Mouse (Mus musculus) kidney, embryonic 16.5 days (tissue): ENCODE measurements around the gene Gm11567. TPM values are rescaled to one million over a fixed set of nuclear protein-coding genes. Genes with fewer than 3 reads are reported as not detected.

Experiments
- ATAC-seq: fragments of 200-750 bp; cut with Nextera tagmentation; 2 replicates; pipeline ENCODE4 v1.8.0; 2017; ENCODE audit warnings: moderate TSS enrichment; ENCODE audit not compliant: low FRiP score, low TSS enrichment
- H3K27ac ChIP-seq: fragments of 300-500 bp; sonication (generic); 2 replicates; pipeline ENCODE4 v1.5.1; 2014; ENCODE audit warnings: low read length
- H3K27me3 ChIP-seq: fragments of 300-500 bp; sonication (generic); 2 replicates; pipeline ENCODE4 v1.6.1; 2014; ENCODE audit warnings: low read length, control low read depth, mixed read lengths; ENCODE audit not compliant: insufficient read depth
- H3K36me3 ChIP-seq: fragments of 300-500 bp; sonication (generic); 2 replicates; pipeline ENCODE4 v1.6.1; 2014; ENCODE audit warnings: low read length, control low read depth, mixed read lengths; ENCODE audit not compliant: insufficient read depth
- H3K4me1 ChIP-seq: fragments of 300-500 bp; sonication (generic); 2 replicates; pipeline ENCODE4 v1.6.1; 2014; ENCODE audit warnings: low read length, control low read depth, mixed read lengths; ENCODE audit not compliant: insufficient read depth
- H3K4me2 ChIP-seq: fragments of 300-500 bp; sonication (generic); replicated peaks from 2 replicates; pipeline ENCODE4 v1.6.1; 2014; ENCODE audit warnings: low read depth, low read length
- H3K4me3 ChIP-seq: fragments of 300-500 bp; sonication (generic); 2 replicates; pipeline ENCODE4 v1.5.1; 2014; ENCODE audit warnings: mild to moderate bottlenecking, low read length
- H3K9ac ChIP-seq: fragments of 300-500 bp; sonication (generic); replicated peaks from 2 replicates; pipeline ENCODE4 v1.6.1; 2014; ENCODE audit warnings: low read length
- H3K9me3 ChIP-seq: fragments of 300-500 bp; sonication (generic); 2 replicates; pipeline ENCODE4 v1.6.1; 2016; ENCODE audit warnings: low read length, control low read depth
- WGBS: fragments of 180-500 bp; shearing (Covaris S2); extraction: QIAGEN DNeasy Blood & Tissue Kit; methylation state at CpG from one replicate; pipeline ENCODE4 v1.1.7; 2014; 5-methylcytosine and 5-hydroxymethylcytosine counted together
- polyA plus RNA-seq: library from polyadenylated mRNA; unstranded; fragments of >200 nt; fragmentation: Nextera tagmentation; extraction: Ambion mirVana; gene quantifications from 2 replicates; pipeline ENCODE4 v1.2.1, GENCODE M21; 2015

Gm11567 gene
- polyA plus RNA-seq, 1 experiment from 2014 or later = not detected

DNA sequence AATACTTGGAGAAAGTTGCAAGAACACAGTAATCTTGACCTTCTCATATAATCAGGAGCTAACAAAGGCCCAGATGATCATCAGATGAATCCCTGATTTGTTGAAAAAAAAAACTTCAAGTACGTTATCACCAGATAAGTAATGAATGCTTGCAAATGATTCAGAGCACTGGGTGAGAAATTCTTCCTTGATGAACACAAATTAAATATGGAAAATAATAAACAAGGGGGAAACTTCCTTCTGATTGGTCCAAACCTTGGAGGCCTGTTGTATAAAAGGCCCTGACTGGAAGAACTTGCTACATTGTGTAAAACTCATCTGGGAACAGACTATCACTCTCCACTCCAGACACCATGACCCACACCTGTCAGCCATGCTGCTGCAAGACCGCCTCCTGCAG is 28.6 kb downstream of the Gm11567 start, which contains the start of gene Krtap31-1:
Krtap31-1 (plus strand) TSS at position 301 of the 400 bp plus-strand sequence.
- Histone ChIP-seq H3K27ac (no peak within 1 kb of the TSS), H3K4me3 (no peak within 1 kb of the TSS), H3K4me2 (no peak within 1 kb of the TSS), H3K27me3 (no peaks in the 10 kb centered on the region), H3K36me3 (no peaks in the 10 kb centered on the region), H3K9me3 (no peaks in the 10 kb centered on the region), H3K4me1 (no peaks in the 10 kb centered on the region), H3K9ac (no peak within 1 kb of the TSS)
- ATAC-seq = no peak
- 83% methylated on average over 2 of the region's 2 CpGs for WGBS

DNA sequence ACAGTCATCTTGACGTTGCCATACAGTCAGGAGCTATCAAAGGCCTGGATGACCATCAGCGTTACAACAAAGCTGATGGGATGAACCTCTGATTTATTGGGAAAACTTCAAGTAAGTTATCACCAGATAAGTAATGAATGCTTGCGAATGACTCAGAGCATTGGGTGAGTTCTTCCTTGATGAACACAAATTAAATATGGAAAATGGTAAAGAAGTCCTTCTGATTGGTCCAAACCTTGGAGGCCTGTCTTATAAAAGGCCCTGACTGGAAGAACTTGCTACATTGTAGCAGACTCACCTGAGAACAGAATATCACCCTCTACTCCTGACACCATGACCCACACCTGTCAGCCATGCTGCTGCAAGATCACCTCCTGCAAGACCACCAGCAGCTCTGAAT is 35.5 kb downstream of the Gm11567 start, which contains the start of gene Gm11565:
Gm11565 (plus strand) TSS at position 301 of the 400 bp plus-strand sequence.
- H3K27ac ChIP-seq = no peak within 1 kb of the TSS
- H3K4me3 ChIP-seq = no peak within 1 kb of the TSS
- no peak for ATAC-seq
- H3K36me3 ChIP-seq = no peaks in the 10 kb centered on the region
- H3K4me1 ChIP-seq = no peaks in the 10 kb centered on the region
- 92% methylated on average over 3 of the region's 3 CpGs for WGBS
- no peak within 1 kb of the TSS for H3K9ac ChIP-seq
- H3K27me3 ChIP-seq = no peaks in the 10 kb centered on the region
- H3K4me2 ChIP-seq = no peak within 1 kb of the TSS
- H3K9me3 ChIP-seq = no peaks in the 10 kb centered on the region

Other genes with a start within 250 kb of the Gm11567 start
- gene Krtap4-2, start 244.1 kb upstream of the Gm11567 start, polyA plus RNA-seq = not detected in 2 replicates
- not detected in 2 replicates for gene Krtap4-7, start 235.1 kb upstream of the Gm11567 start, polyA plus RNA-seq
- not detected in 2 replicates for gene Gm11555, start 229.0 kb upstream of the Gm11567 start, polyA plus RNA-seq
- gene Gm11563, start 220.2 kb upstream of the Gm11567 start, polyA plus RNA-seq = not detected in 2 replicates
- not detected in 2 replicates for gene Krtap4-6, start 213.2 kb upstream of the Gm11567 start, polyA plus RNA-seq
- gene Gm14190, start 188.4 kb upstream of the Gm11567 start, polyA plus RNA-seq = not detected in 2 replicates
- not detected in 2 replicates for gene Gm14180, start 144.9 kb upstream of the Gm11567 start, polyA plus RNA-seq
- not detected in 2 replicates for gene Gm11595, start 106.3 kb upstream of the Gm11567 start, polyA plus RNA-seq
- not detected in 2 replicates for gene Krtap4-8, start 98.5 kb upstream of the Gm11567 start, polyA plus RNA-seq
- gene Krtap4-9, start 94.0 kb upstream of the Gm11567 start, polyA plus RNA-seq = not detected in 2 replicates
- not detected in 2 replicates for gene Gm11596, start 85.7 kb upstream of the Gm11567 start, polyA plus RNA-seq
- not detected in 2 replicates for gene Gm11569, start 80.3 kb upstream of the Gm11567 start, polyA plus RNA-seq
- gene Gm11554, start 74.7 kb upstream of the Gm11567 start, polyA plus RNA-seq = not detected in 2 replicates
- not detected in 2 replicates for gene Krtap4-13, start 69.3 kb upstream of the Gm11567 start, polyA plus RNA-seq
- gene Gm11564, start 63.5 kb upstream of the Gm11567 start, polyA plus RNA-seq = not detected in 2 replicates
- not detected in 2 replicates for gene 2300003K06Rik, start 41.1 kb upstream of the Gm11567 start, polyA plus RNA-seq
- gene Krtap4-16, start 27.6 kb upstream of the Gm11567 start, polyA plus RNA-seq = not detected in 2 replicates
- not detected in 2 replicates for gene Gm11568, start 21.3 kb upstream of the Gm11567 start, polyA plus RNA-seq
- not detected in 2 replicates for gene Gm11559, start 14.7 kb upstream of the Gm11567 start, polyA plus RNA-seq
- gene Krtap9-1, start 5.8 kb upstream of the Gm11567 start, polyA plus RNA-seq = not detected in 2 replicates
- not detected in 2 replicates for gene Krtap31-1, start 28.7 kb downstream of the Gm11567 start, polyA plus RNA-seq
- gene Gm11565, start 35.6 kb downstream of the Gm11567 start, polyA plus RNA-seq = not detected in 2 replicates
- gene Krtap31-2, start 57.1 kb downstream of the Gm11567 start, polyA plus RNA-seq = not detected in 2 replicates
- gene Krtap9-5, start 69.3 kb downstream of the Gm11567 start, polyA plus RNA-seq = not detected in 2 replicates
- gene Krtap29-1, start 99.9 kb downstream of the Gm11567 start, polyA plus RNA-seq = not detected in 2 replicates
- gene Krtap16-1, start 107.4 kb downstream of the Gm11567 start, polyA plus RNA-seq = not detected in 2 replicates
- gene Krtap17-1, start 114.8 kb downstream of the Gm11567 start, polyA plus RNA-seq = not detected in 2 replicates
- not detected in 2 replicates for gene Krt33a, start 137.0 kb downstream of the Gm11567 start, polyA plus RNA-seq
- 0.10 TPM in 1 of 2 replicates, not detected in the other for gene Krt33b, start 150.7 kb downstream of the Gm11567 start, polyA plus RNA-seq
- not detected in 2 replicates for gene Krt34, start 162.4 kb downstream of the Gm11567 start, polyA plus RNA-seq
- gene Krt31, start 171.4 kb downstream of the Gm11567 start, polyA plus RNA-seq = not detected in 2 replicates
- gene Krt32, start 209.0 kb downstream of the Gm11567 start, polyA plus RNA-seq = not detected in 2 replicates
- gene Krt35, start 217.1 kb downstream of the Gm11567 start, polyA plus RNA-seq = not detected in 2 replicates
- 1.1 and 1.6 TPM in 2 replicates for gene Krt36, start 226.4 kb downstream of the Gm11567 start, polyA plus RNA-seq
- gene Krt13, start 242.4 kb downstream of the Gm11567 start, polyA plus RNA-seq = 0.36 and 0.37 TPM in 2 replicates